Mouse (Mus musculus) midbrain, postnatal 0 days (tissue): ENCODE data around the gene Bbx. TPM values are rescaled to one million over a fixed set of nuclear protein-coding genes. Genes with fewer than 3 reads are reported as not detected.

ENCODE experiments used
- ATAC-seq: fragments of 200-750 bp; cut with Nextera tagmentation; 2 replicates; pipeline ENCODE4 v1.8.0; 2017; ENCODE audit warnings: moderate number of reproducible peaks, mild to moderate bottlenecking, moderate TSS enrichment, moderate library complexity; ENCODE audit not compliant: low FRiP score
- DNase-seq: peaks from one replicate; pipeline ENCODE4 v3.0.0-alpha.2; 2015; ENCODE audit warnings: low spot score
- H3K27ac ChIP-seq: fragments of 300-500 bp; sonication (generic); 2 replicates; pipeline ENCODE4 v1.5.1; 2014; ENCODE audit warnings: low read depth, mild to moderate bottlenecking, low read length, mixed read lengths
- H3K27me3 ChIP-seq: fragments of 300-500 bp; sonication (generic); 2 replicates; pipeline ENCODE4 v1.6.1; 2014; ENCODE audit warnings: low read length, control low read depth, mixed read lengths; ENCODE audit not compliant: insufficient read depth
- H3K36me3 ChIP-seq: fragments of 300-500 bp; sonication (generic); 2 replicates; pipeline ENCODE4 v1.6.1; 2014; ENCODE audit warnings: low read length, control low read depth, mixed read lengths; ENCODE audit not compliant: insufficient read depth
- H3K4me1 ChIP-seq: fragments of 300-500 bp; sonication (generic); 2 replicates; pipeline ENCODE4 v1.6.1; 2014; ENCODE audit warnings: mild to moderate bottlenecking, control low read depth, antibody characterized with exemption, low read length, mixed read lengths; ENCODE audit not compliant: insufficient read depth
- H3K4me2 ChIP-seq: fragments of 300-500 bp; sonication (generic); 2 replicates; pipeline ENCODE4 v1.6.1; 2014; ENCODE audit warnings: low read depth, mild to moderate bottlenecking, low read length, mixed read lengths; ENCODE audit not compliant: poor library complexity, severe bottlenecking
- H3K4me3 ChIP-seq: fragments of 300-500 bp; sonication (generic); 2 replicates; pipeline ENCODE4 v1.5.1; 2014; ENCODE audit warnings: low read depth, mild to moderate bottlenecking, low read length, moderate library complexity
- H3K9ac ChIP-seq: fragments of 300-500 bp; sonication (generic); replicated peaks from 2 replicates; pipeline ENCODE4 v1.6.1; 2014; ENCODE audit warnings: mild to moderate bottlenecking, low read length, moderate library complexity, mixed read lengths; ENCODE audit not compliant: poor library complexity, severe bottlenecking
- H3K9me3 ChIP-seq: fragments of 300-500 bp; sonication (generic); 2 replicates; pipeline ENCODE4 v1.6.1; 2016; ENCODE audit warnings: low read length, control low read depth
- CTCF ChIP-seq: IDR thresholded peaks from 2 replicates; pipeline ENCODE4 v1.5.1; 2016; ENCODE audit warnings: antibody characterized with exemption, mild to moderate bottlenecking
- WGBS: fragments of 180-500 bp; shearing (Covaris S2); extraction: QIAGEN DNeasy Blood & Tissue Kit; methylation state at CpG from one replicate; pipeline ENCODE4 v1.1.7; 2014; 5-methylcytosine and 5-hydroxymethylcytosine counted together
- polyA plus RNA-seq: library from polyadenylated mRNA; unstranded; fragments of >200 nt; fragmentation: Nextera tagmentation; extraction: Ambion mirVana; gene quantifications from 2 replicates; pipeline ENCODE4 v1.2.1, GENCODE M21; 2015
- total RNA-seq: library from RNA; depleted of rRNA; stranded (reverse); fragments of >200 nt; gene quantifications from 2 replicates; pipeline ENCODE4 v1.2.3, GENCODE M21; 2014

The Bbx gene
- total and polyA plus RNA-seq, 2 experiments from 2014 or later, result 10.7 to 11.8 TPM

- H3K4me2 ChIP-seq, result no peak overlapping the region
- no peaks in the 10 kb centered on the region for H3K36me3 ChIP-seq
- H3K9ac ChIP-seq, result no peak overlapping the region
- no peak for TF ChIP-seq CTCF
- no peak overlapping the region for H3K4me3 ChIP-seq
- no peak for DNase-seq
- ATAC-seq, result no peak
- WGBS, result 76% methylated on average over 2 of the region's 2 CpGs
- H3K27ac ChIP-seq, result no peak overlapping the region
- H3K27me3 ChIP-seq, result no peaks in the 10 kb centered on the region
- no peaks in the 10 kb centered on the region for H3K4me1 ChIP-seq
- no peaks in the 10 kb centered on the region for H3K9me3 ChIP-seq
These were observed 5.1 kb upstream of the Bbx start for GRCm38 (mm10) chr16:50437331-50437730.

- no peaks in the 10 kb centered on the region for H3K27me3 ChIP-seq
- TF ChIP-seq CTCF, result no peak
- H3K9ac ChIP-seq, result peak overlapping the region; percentile 62
- H3K27ac ChIP-seq, result peak overlapping the region; percentile 82
- peak overlapping the region; percentile 97 for H3K4me2 ChIP-seq
- no peaks in the 10 kb centered on the region for H3K4me1 ChIP-seq
- no peaks in the 10 kb centered on the region for H3K9me3 ChIP-seq
- WGBS, result 1% methylated on average over 66 of the region's 72 CpGs
- DNase-seq, result peak; percentile 26
- no peaks in the 10 kb centered on the region for H3K36me3 ChIP-seq
- peak; percentile 60 for ATAC-seq
- H3K4me3 ChIP-seq, result peak overlapping the region; percentile 91
These were observed 894 bp downstream of the Bbx start for GRCm38 (mm10) chr16:50431011-50431981.

DNA sequence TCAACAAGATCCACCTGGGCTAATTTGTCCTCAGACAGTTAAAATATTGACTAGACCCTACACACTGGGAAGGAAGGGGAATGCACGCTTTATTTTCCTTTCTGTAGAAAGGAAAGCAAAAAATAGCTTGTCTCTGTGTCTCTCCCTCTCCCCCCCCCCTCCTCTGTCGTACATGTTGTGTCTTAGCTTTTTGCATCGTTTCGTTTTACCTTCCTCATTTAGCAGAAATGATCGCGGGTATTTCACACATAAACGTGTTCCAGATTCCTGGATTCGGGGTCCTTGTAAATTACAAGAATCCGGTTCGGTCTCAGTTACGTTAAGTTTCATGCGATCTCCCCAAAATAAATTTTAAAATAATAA lies 1.7 kb downstream of the Bbx start:
- Histone ChIP-seq H3K4me2 (peak overlapping the region; percentile 97), H3K27ac (no peak overlapping the region), H3K4me1 (no peaks in the 10 kb centered on the region), H3K4me3 (peak overlapping the region; percentile 91), H3K9me3 (no peaks in the 10 kb centered on the region), H3K9ac (peak overlapping the region; percentile 74), H3K27me3 (no peaks in the 10 kb centered on the region), H3K36me3 (no peaks in the 10 kb centered on the region)
- DNase-seq (peak; percentile 32), ATAC-seq (no peak)
- TF ChIP-seq CTCF, result no peak
- WGBS, result 0% methylated on average over 12 of the region's 12 CpGs

GRCm38 (mm10) chr16:50429692-50430514 lies 2.3 kb downstream of the Bbx start:
- H3K4me1 ChIP-seq, result no peaks in the 10 kb centered on the region
- under 1% methylated on average over 53 of the region's 69 CpGs for WGBS
- peak overlapping the region; percentile 55; the same call in 1 of the 2 replicates for H3K27ac ChIP-seq
- no peak for TF ChIP-seq CTCF
- ATAC-seq, result no peak
- no peaks in the 10 kb centered on the region for H3K36me3 ChIP-seq
- peak overlapping the region; percentile 74 for H3K9ac ChIP-seq
- peak; percentile 49 for DNase-seq
- H3K4me3 ChIP-seq, result peak overlapping the region; percentile 91
- H3K27me3 ChIP-seq, result no peaks in the 10 kb centered on the region
- H3K4me2 ChIP-seq, result peak overlapping the region; percentile 97
- no peaks in the 10 kb centered on the region for H3K9me3 ChIP-seq

DNA sequence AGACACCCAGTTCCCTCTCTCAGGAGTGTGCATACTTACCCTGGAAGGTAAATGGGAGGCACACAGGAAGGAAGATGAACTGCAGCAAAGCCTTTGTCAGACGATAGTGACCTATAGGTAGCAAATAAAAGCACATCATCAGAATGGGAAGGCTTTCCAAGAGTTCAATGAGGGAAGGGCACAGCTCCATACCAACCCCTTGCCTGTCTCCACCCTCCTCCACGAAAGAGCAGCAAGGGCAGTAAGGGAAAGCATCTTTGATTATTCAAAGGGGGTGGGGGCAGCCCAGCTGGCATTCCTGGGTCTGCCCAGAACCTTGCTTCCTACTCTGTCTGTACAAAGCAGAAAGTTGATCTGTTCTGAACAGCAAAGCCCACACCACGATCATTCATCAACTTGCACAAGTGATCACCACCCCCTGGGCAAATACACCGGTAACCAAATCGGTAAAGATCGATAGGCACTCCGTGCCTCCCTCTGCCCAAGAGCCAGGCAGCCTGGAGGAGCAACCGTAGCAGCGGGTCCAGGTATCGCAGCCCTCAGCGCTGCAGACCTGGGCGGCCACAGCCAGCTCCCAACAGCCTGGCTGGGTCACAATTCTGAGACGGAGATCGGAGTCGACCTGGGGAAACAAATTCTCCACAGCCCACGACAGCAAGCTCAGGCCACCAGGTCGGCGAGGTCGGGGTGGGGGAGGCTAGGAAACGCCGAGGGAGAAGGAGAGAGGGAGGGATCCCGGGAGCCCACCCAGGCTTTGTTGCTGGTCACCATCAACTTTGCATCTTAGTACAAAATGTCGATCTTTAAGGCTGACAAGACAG lies 3.1 kb downstream of the Bbx start:
- ATAC-seq, result no peak
- Histone ChIP-seq H3K36me3 (no peaks in the 10 kb centered on the region), H3K4me1 (no peaks in the 10 kb centered on the region), H3K9ac (peak overlapping the region; percentile 74), H3K4me3 (peak overlapping the region; percentile 91), H3K27me3 (no peaks in the 10 kb centered on the region), H3K4me2 (peak overlapping the region; percentile 97), H3K27ac (peak overlapping the region; percentile 55; the same call in 1 of the 2 replicates), H3K9me3 (no peaks in the 10 kb centered on the region)
- DNase-seq, result peak; percentile 5
- TF ChIP-seq CTCF, result no peak; the same call in 1 of the 2 replicates
- 3% methylated on average over 23 of the region's 23 CpGs for WGBS
